Mouse (Mus musculus): ENCODE measurements around the gene Olfr135. TPM values are rescaled to one million over a fixed set of nuclear protein-coding genes. Genes with fewer than 3 reads are reported as not detected.

The Olfr135 gene
- not detected in 2 replicates for polyA plus RNA-seq (2011; ENCODE audit: insufficient read depth, insufficient read length, low read depth, missing spikeins)

DNA sequence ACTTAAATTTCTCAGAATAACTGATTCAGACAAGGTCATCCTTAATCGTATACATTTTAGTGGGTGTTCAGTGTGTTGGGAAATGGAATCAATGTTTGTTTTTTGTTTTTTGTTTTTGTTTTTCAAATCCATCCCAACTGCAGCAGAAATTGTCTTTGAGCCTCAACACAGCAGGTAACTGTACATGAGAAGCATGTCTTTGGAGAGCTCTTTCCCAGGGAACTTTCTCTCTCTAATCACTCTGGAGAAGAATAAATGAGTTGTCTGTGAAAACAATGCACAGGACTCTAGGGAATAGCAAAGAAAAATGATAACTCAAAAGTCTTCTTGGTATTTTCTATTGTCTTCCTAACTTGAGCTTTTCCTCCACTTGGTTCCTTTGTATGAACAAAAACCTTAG lies at the start of gene Olfr135:
TSS of gene Olfr135 (plus strand) at position 301 of the 400 bp plus-strand sequence.
- Histone ChIP-seq H3K9ac (ENCODE audit: low read depth, poor library complexity, severe bottlenecking) (no peak within 1 kb of the TSS), H3K36me3 (ENCODE audit: control insufficient read depth, insufficient read depth, low read length, poor library complexity, severe bottlenecking) (no peaks in the 10 kb centered on the region), H3K27ac (ENCODE audit: insufficient read depth, low read length) (no peak within 1 kb of the TSS), H3K27me3 (ENCODE audit: control insufficient read depth, insufficient read depth, low read length, poor library complexity, severe bottlenecking) (no peaks in the 10 kb centered on the region), H3K4me3 (ENCODE audit: low read depth, low read length) (no peak within 1 kb of the TSS), H3K9me3 (replicated peaks; ENCODE audit: control insufficient read depth, insufficient read depth, low read length, poor library complexity, severe bottlenecking) (no peaks in the 10 kb centered on the region), H3K4me1 (ENCODE audit: control insufficient read depth, insufficient read depth, low read length) (no peaks in the 10 kb centered on the region)
- TF ChIP-seq EP300 (IDR thresholded peaks at IDR 0.05; ENCODE audit: insufficient read depth, low read depth, low read length) (no peak), POLR2A (IDR thresholded peaks at IDR 0.05; ENCODE audit: insufficient read depth, low read length) (no peak), CTCF (IDR thresholded peaks at IDR 0.05; ENCODE audit: low read depth, low read length) (no peak)

GRCm38 (mm10) chr17:38171088-38171487 lies 33.0 kb upstream of the Olfr135 start, which contains the start of gene Olfr134:
Gene Olfr134, plus strand, starts transcription at chr17:38171388.
- no peak within 1 kb of the TSS for H3K27ac ChIP-seq (ENCODE audit: insufficient read depth, low read length)
- no peak within 1 kb of the TSS for H3K4me3 ChIP-seq (ENCODE audit: low read depth, low read length)
- H3K4me1 ChIP-seq (ENCODE audit: control insufficient read depth, insufficient read depth, low read length): no peaks in the 10 kb centered on the region
- H3K27me3 ChIP-seq (ENCODE audit: control insufficient read depth, insufficient read depth, low read length, poor library complexity, severe bottlenecking): no peaks in the 10 kb centered on the region
- no peak within 1 kb of the TSS for H3K9ac ChIP-seq (ENCODE audit: low read depth, poor library complexity, severe bottlenecking)
- no peak for TF ChIP-seq POLR2A (IDR thresholded peaks at IDR 0.05; ENCODE audit: insufficient read depth, low read length)
- no peak for TF ChIP-seq CTCF (IDR thresholded peaks at IDR 0.05; ENCODE audit: low read depth, low read length)
- TF ChIP-seq EP300 (IDR thresholded peaks at IDR 0.05; ENCODE audit: insufficient read depth, low read depth, low read length): no peak
- H3K9me3 ChIP-seq (replicated peaks; ENCODE audit: control insufficient read depth, insufficient read depth, low read length, poor library complexity, severe bottlenecking): no peaks in the 10 kb centered on the region
- no peaks in the 10 kb centered on the region for H3K36me3 ChIP-seq (ENCODE audit: control insufficient read depth, insufficient read depth, low read length, poor library complexity, severe bottlenecking)

Other genes with a start within 250 kb of the Olfr135 start
- not detected in 2 replicates for gene Olfr129, start 144.3 kb upstream of the Olfr135 start, polyA plus RNA-seq (2011; ENCODE audit: insufficient read depth, insufficient read length, low read depth, missing spikeins)
- gene Olfr130, start 140.4 kb upstream of the Olfr135 start, polyA plus RNA-seq (2011; ENCODE audit: insufficient read depth, insufficient read length, low read depth, missing spikeins): not detected in 2 replicates
- gene Olfr131, start 115.6 kb upstream of the Olfr135 start, polyA plus RNA-seq (2011; ENCODE audit: insufficient read depth, insufficient read length, low read depth, missing spikeins): not detected in 2 replicates
- not detected in 2 replicates for gene Olfr132, start 69.8 kb upstream of the Olfr135 start, polyA plus RNA-seq (2011; ENCODE audit: insufficient read depth, insufficient read length, low read depth, missing spikeins)
- not detected in 2 replicates for gene Olfr133, start 59.1 kb upstream of the Olfr135 start, polyA plus RNA-seq (2011; ENCODE audit: insufficient read depth, insufficient read length, low read depth, missing spikeins)
- gene Olfr134, start 32.9 kb upstream of the Olfr135 start, polyA plus RNA-seq (2011; ENCODE audit: insufficient read depth, insufficient read length, low read depth, missing spikeins): not detected in 2 replicates
- gene Olfr138, start 56.7 kb downstream of the Olfr135 start, polyA plus RNA-seq (2011; ENCODE audit: insufficient read depth, insufficient read length, low read depth, missing spikeins): not detected in 2 replicates
- gene Olfr137, start 103.2 kb downstream of the Olfr135 start, polyA plus RNA-seq (2011; ENCODE audit: insufficient read depth, insufficient read length, low read depth, missing spikeins): not detected in 2 replicates
- gene Olfr136, start 125.5 kb downstream of the Olfr135 start, polyA plus RNA-seq (2011; ENCODE audit: insufficient read depth, insufficient read length, low read depth, missing spikeins): not detected in 2 replicates
- gene Esp36, start 215.8 kb downstream of the Olfr135 start, polyA plus RNA-seq (2011; ENCODE audit: insufficient read depth, insufficient read length, low read depth, missing spikeins): not detected in 2 replicates

All from ES-Bruce4 (cell line).